Mouse (Mus musculus) CD4-positive helper T cell, adult 2 months (primary cell): ENCODE results near the gene Pomgnt1.

Experiments
- DNase-seq: peaks from one replicate; pipeline ENCODE4 v3.0.0-alpha.2; 2012; ENCODE audit warnings: low read depth, missing footprints, low spot score

Gene Pomgnt1

GRCm38 (mm10) chr4:116169353-116169672 is 45.7 kb downstream of the Pomgnt1 start:
- DNase-seq: no peak

GRCm38 (mm10) chr4:116173072-116173471 is 49.4 kb downstream of the Pomgnt1 start, which contains the start of the genes 1700042G07Rik and Gm49337:
Gene 1700042G07Rik (plus strand): TSS chr4:116173372.
Gene Gm49337 (plus strand): TSS chr4:116173384.
- DNase-seq: no peak

- DNase-seq: no peak
Observed at GRCm38 (mm10) chr4:116173752-116174151, 50.1 kb downstream of the Pomgnt1 start.

GRCm38 (mm10) chr4:116174466-116175116 is 51.0 kb downstream of the Pomgnt1 start:
- no peak for DNase-seq

GRCm38 (mm10) chr4:116175136-116175535 is 51.5 kb downstream of the Pomgnt1 start:
- no peak for DNase-seq

GRCm38 (mm10) chr4:116175711-116176542 is 52.3 kb downstream of the Pomgnt1 start:
- DNase-seq: no peak

GRCm38 (mm10) chr4:116176543-116176988 is 52.9 kb downstream of the Pomgnt1 start:
- no peak for DNase-seq

GRCm38 (mm10) chr4:116177140-116177539 is 53.5 kb downstream of the Pomgnt1 start:
- no peak for DNase-seq

- no peak for DNase-seq
Observed at GRCm38 (mm10) chr4:116182079-116182478, 58.4 kb downstream of the Pomgnt1 start.

GRCm38 (mm10) chr4:116182745-116183144 is 59.1 kb downstream of the Pomgnt1 start:
- DNase-seq: no peak

GRCm38 (mm10) chr4:116185083-116185482 is 61.4 kb downstream of the Pomgnt1 start:
- DNase-seq: peak; percentile 39

- no peak for DNase-seq
Observed at GRCm38 (mm10) chr4:116192286-116192835, 68.7 kb downstream of the Pomgnt1 start.

GRCm38 (mm10) chr4:116193583-116194383 is 70.1 kb downstream of the Pomgnt1 start:
- DNase-seq: no peak

GRCm38 (mm10) chr4:116198422-116198821 is 74.8 kb downstream of the Pomgnt1 start:
- DNase-seq: no peak

GRCm38 (mm10) chr4:116204422-116204821 is 80.8 kb downstream of the Pomgnt1 start:
- DNase-seq: no peak

GRCm38 (mm10) chr4:116206531-116206930 is 82.9 kb downstream of the Pomgnt1 start:
- DNase-seq: no peak

GRCm38 (mm10) chr4:116208891-116209290 is 85.3 kb downstream of the Pomgnt1 start:
- DNase-seq: no peak
